Mouse (Mus musculus): ENCODE results near the gene Gga2.

Gga2 gene

DNA sequence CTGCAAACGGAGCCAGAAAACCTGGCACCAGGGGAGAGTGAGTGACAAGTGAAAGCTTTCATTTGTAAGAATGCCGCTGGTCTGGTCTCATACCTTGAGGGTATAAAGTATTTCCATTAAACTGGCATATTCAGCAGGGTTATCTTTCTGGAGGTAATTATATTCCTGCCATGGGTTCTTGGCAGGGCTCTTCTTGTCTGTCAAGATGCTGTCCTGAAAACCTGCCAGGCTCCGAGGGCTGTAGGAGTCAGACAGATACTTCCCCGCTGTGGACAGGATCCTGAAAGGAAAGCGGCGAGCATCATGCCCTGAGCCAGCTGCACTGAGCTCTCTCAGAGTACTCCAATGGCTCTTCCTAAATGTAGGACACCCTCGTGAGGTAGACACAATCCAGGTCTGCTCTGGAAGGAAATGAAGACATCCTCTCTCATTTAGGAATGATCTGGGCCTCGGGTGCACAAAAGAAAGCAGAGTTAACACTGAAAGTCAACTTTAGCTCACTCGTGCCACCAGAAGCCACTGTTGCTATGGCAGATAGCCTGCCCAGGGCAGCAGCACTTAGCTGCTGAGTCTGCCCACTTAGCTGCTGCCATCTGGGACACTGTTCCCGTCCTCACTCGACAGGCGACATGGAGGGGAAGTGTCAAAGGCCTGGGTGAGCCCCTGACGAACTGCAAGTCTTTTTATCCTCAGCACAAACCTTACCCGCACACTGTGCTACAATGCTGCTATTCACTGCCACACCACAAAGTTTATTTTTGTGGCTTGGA, 84.0 kb downstream of the Gga2 start:
- DNase-seq (ENCODE audit: low spot score): no peak
